Mouse (Mus musculus): ENCODE measurements around the gene Pkdrej. TPM values are rescaled to one million over a fixed set of nuclear protein-coding genes. Genes with fewer than 3 reads are reported as not detected.
"Not testable (repeated sequence)": the region's sequence is repeated elsewhere in the genome, so short reads cannot be mapped to it uniquely, and the experiment has no call there.

Pkdrej gene
- 0.05 TPM in 2 replicates for polyA plus RNA-seq (2014; fragmentation: Nextera tagmentation; extraction: Ambion mirVana)

- peak within 1 kb of the TSS; percentile 66 for H3K9ac ChIP-seq (ENCODE audit: low read length)
- H3K9me3 ChIP-seq (replicated peaks; ENCODE audit: control insufficient read depth, low read length) = no peaks in the 10 kb centered on the region
- WGBS = 2% methylated on average over 64 of the region's 65 CpGs
- H3K27me3 ChIP-seq (replicated peaks; ENCODE audit: control insufficient read depth, insufficient read depth, low read length) = peaks cover 11% of the 10 kb centered on the region
- DNase-seq (ENCODE audit: low spot score) = peak; percentile 19
- peak; percentile 44 for ATAC-seq
- no peaks in the 10 kb centered on the region for H3K4me1 ChIP-seq (ENCODE audit: control insufficient read depth, insufficient read depth, low read length)
- H3K36me3 ChIP-seq (ENCODE audit: control insufficient read depth, insufficient read depth, low read length) = no peaks in the 10 kb centered on the region
- peak within 1 kb of the TSS; percentile 77 for H3K4me2 ChIP-seq (ENCODE audit: low read length)
- H3K27ac ChIP-seq (ENCODE audit: low read depth, low read length) = no peak within 1 kb of the TSS
- peak within 1 kb of the TSS; percentile 38 for H3K4me3 ChIP-seq (ENCODE audit: low read depth, low read length)
Observed at GRCm38 (mm10) chr15:85821203-85822010, at the start of gene Pkdrej. Pkdrej (minus strand) TSS chr15:85821734.

- Histone ChIP-seq H3K27me3 (replicated peaks; ENCODE audit: control insufficient read depth, insufficient read depth, low read length) (no peaks in the 10 kb centered on the region), H3K9me3 (replicated peaks; ENCODE audit: control insufficient read depth, low read length) (no peaks in the 10 kb centered on the region), H3K4me1 (ENCODE audit: control insufficient read depth, insufficient read depth, low read length) (no peaks in the 10 kb centered on the region), H3K9ac (ENCODE audit: low read length) (no peak overlapping the region), H3K27ac (ENCODE audit: low read depth, low read length) (no peak overlapping the region), H3K4me2 (ENCODE audit: low read length) (no peak overlapping the region), H3K36me3 (ENCODE audit: control insufficient read depth, insufficient read depth, low read length) (peaks cover 86% of the 10 kb centered on the region), H3K4me3 (ENCODE audit: low read depth, low read length) (no peak overlapping the region)
- 43% methylated on average over 6 of the region's 6 CpGs for WGBS
- ATAC-seq (peak; percentile 54; the same call in 1 of the 2 replicates), DNase-seq (ENCODE audit: low spot score) (peak; percentile 81)
Observed at GRCm38 (mm10) chr15:85867696-85868095, 46.2 kb upstream of the Pkdrej start.

- H3K27me3 ChIP-seq (replicated peaks; ENCODE audit: control insufficient read depth, insufficient read depth, low read length); H3K9ac ChIP-seq (ENCODE audit: low read length); H3K4me2 ChIP-seq (ENCODE audit: low read length); DNase-seq (ENCODE audit: low spot score); ATAC-seq; H3K27ac ChIP-seq (ENCODE audit: low read depth, low read length); H3K9me3 ChIP-seq (replicated peaks; ENCODE audit: control insufficient read depth, low read length); H3K4me3 ChIP-seq (ENCODE audit: low read depth, low read length); H3K4me1 ChIP-seq (ENCODE audit: control insufficient read depth, insufficient read depth, low read length): not testable (repeated sequence)
- H3K36me3 ChIP-seq (ENCODE audit: control insufficient read depth, insufficient read depth, low read length) = peaks cover 80% of the 10 kb centered on the region
- 91% methylated on average over 7 of the region's 7 CpGs for WGBS
Observed at GRCm38 (mm10) chr15:85865913-85866312, 44.4 kb upstream of the Pkdrej start.

- ATAC-seq = peak; percentile 100
- H3K27ac ChIP-seq (ENCODE audit: low read depth, low read length) = peak within 1 kb of the TSS; percentile 31; the same call in 1 of the 2 replicates
- H3K4me3 ChIP-seq (ENCODE audit: low read depth, low read length) = peak within 1 kb of the TSS; percentile 44
- no peaks in the 10 kb centered on the region for H3K9me3 ChIP-seq (replicated peaks; ENCODE audit: control insufficient read depth, low read length)
- under 1% methylated on average over 42 of the region's 42 CpGs for WGBS
- H3K4me1 ChIP-seq (ENCODE audit: control insufficient read depth, insufficient read depth, low read length) = peaks cover 13% of the 10 kb centered on the region; the same call in 1 of the 2 replicates
- DNase-seq (ENCODE audit: low spot score) = peak; percentile 99
- peaks cover 29% of the 10 kb centered on the region for H3K36me3 ChIP-seq (ENCODE audit: control insufficient read depth, insufficient read depth, low read length)
- peak within 1 kb of the TSS; percentile 85 for H3K4me2 ChIP-seq (ENCODE audit: low read length)
- no peaks in the 10 kb centered on the region for H3K27me3 ChIP-seq (replicated peaks; ENCODE audit: control insufficient read depth, insufficient read depth, low read length)
- H3K9ac ChIP-seq (ENCODE audit: low read length) = peak within 1 kb of the TSS; percentile 79
Observed at GRCm38 (mm10) chr15:85859490-85860031, 38.0 kb upstream of the Pkdrej start, which contains the start of gene Gtse1. Gtse1 (plus strand) TSS chr15:85859745.

GRCm38 (mm10) chr15:85858980-85859489 is 37.5 kb upstream of the Pkdrej start:
- Histone ChIP-seq H3K27ac (ENCODE audit: low read depth, low read length) (peak overlapping the region; percentile 31; the same call in 1 of the 2 replicates), H3K4me3 (ENCODE audit: low read depth, low read length) (peak overlapping the region; percentile 44), H3K4me2 (ENCODE audit: low read length) (peak overlapping the region; percentile 85), H3K9me3 (replicated peaks; ENCODE audit: control insufficient read depth, low read length) (no peaks in the 10 kb centered on the region), H3K36me3 (ENCODE audit: control insufficient read depth, insufficient read depth, low read length) (peaks cover 24% of the 10 kb centered on the region), H3K9ac (ENCODE audit: low read length) (peak overlapping the region; percentile 79), H3K4me1 (ENCODE audit: control insufficient read depth, insufficient read depth, low read length) (peaks cover 13% of the 10 kb centered on the region; the same call in 1 of the 2 replicates), H3K27me3 (replicated peaks; ENCODE audit: control insufficient read depth, insufficient read depth, low read length) (no peaks in the 10 kb centered on the region)
- WGBS = 9% methylated on average over 15 of the region's 15 CpGs
- DNase-seq (ENCODE audit: low spot score) (no peak), ATAC-seq (0 out of 2 replicates have a peak, but pooled peaks have one; percentile 4)

- H3K9me3 ChIP-seq (replicated peaks; ENCODE audit: control insufficient read depth, low read length) = no peaks in the 10 kb centered on the region
- no peak overlapping the region for H3K4me3 ChIP-seq (ENCODE audit: low read depth, low read length)
- no peak for DNase-seq (ENCODE audit: low spot score)
- WGBS = 79% methylated on average over 12 of the region's 12 CpGs
- no peak overlapping the region for H3K27ac ChIP-seq (ENCODE audit: low read depth, low read length)
- H3K9ac ChIP-seq (ENCODE audit: low read length) = no peak overlapping the region
- H3K4me2 ChIP-seq (ENCODE audit: low read length) = no peak overlapping the region
- no peaks in the 10 kb centered on the region for H3K36me3 ChIP-seq (ENCODE audit: control insufficient read depth, insufficient read depth, low read length)
- no peaks in the 10 kb centered on the region for H3K4me1 ChIP-seq (ENCODE audit: control insufficient read depth, insufficient read depth, low read length)
- H3K27me3 ChIP-seq (replicated peaks; ENCODE audit: control insufficient read depth, insufficient read depth, low read length) = no peaks in the 10 kb centered on the region
- ATAC-seq = no peak
Observed at GRCm38 (mm10) chr15:85851656-85852392, 30.3 kb upstream of the Pkdrej start.

- H3K27ac ChIP-seq (ENCODE audit: low read depth, low read length) = no peak overlapping the region
Observed at GRCm38 (mm10) chr15:85845071-85845470, 23.5 kb upstream of the Pkdrej start.

GRCm38 (mm10) chr15:85841796-85842360 is 20.3 kb upstream of the Pkdrej start:
- ATAC-seq = no peak
- 81% methylated on average over 5 of the region's 5 CpGs for WGBS

More at GRCm38 (mm10) chr15:85845071-85845470, 23.5 kb upstream of the Pkdrej start:
- ATAC-seq (no peak), DNase-seq (ENCODE audit: low spot score) (no peak)
- H3K4me1 ChIP-seq (ENCODE audit: control insufficient read depth, insufficient read depth, low read length) = no peaks in the 10 kb centered on the region
- no peaks in the 10 kb centered on the region for H3K27me3 ChIP-seq (replicated peaks; ENCODE audit: control insufficient read depth, insufficient read depth, low read length)
- H3K4me2 ChIP-seq (ENCODE audit: low read length) = no peak overlapping the region
- H3K36me3 ChIP-seq (ENCODE audit: control insufficient read depth, insufficient read depth, low read length) = no peaks in the 10 kb centered on the region
- no peak overlapping the region for H3K4me3 ChIP-seq (ENCODE audit: low read depth, low read length)
- no peaks in the 10 kb centered on the region for H3K9me3 ChIP-seq (replicated peaks; ENCODE audit: control insufficient read depth, low read length)
- no peak overlapping the region for H3K9ac ChIP-seq (ENCODE audit: low read length)

More at GRCm38 (mm10) chr15:85841796-85842360, 20.3 kb upstream of the Pkdrej start:
- Histone ChIP-seq H3K27me3 (replicated peaks; ENCODE audit: control insufficient read depth, insufficient read depth, low read length) (no peaks in the 10 kb centered on the region), H3K4me2 (ENCODE audit: low read length) (no peak overlapping the region), H3K9ac (ENCODE audit: low read length) (no peak overlapping the region), H3K4me1 (ENCODE audit: control insufficient read depth, insufficient read depth, low read length) (no peaks in the 10 kb centered on the region), H3K27ac (ENCODE audit: low read depth, low read length) (no peak overlapping the region), H3K4me3 (ENCODE audit: low read depth, low read length) (no peak overlapping the region), H3K9me3 (replicated peaks; ENCODE audit: control insufficient read depth, low read length) (no peaks in the 10 kb centered on the region), H3K36me3 (ENCODE audit: control insufficient read depth, insufficient read depth, low read length) (no peaks in the 10 kb centered on the region)
- no peak for DNase-seq (ENCODE audit: low spot score)
